Mouse (Mus musculus): ENCODE results near the gene Bspry. TPM values are rescaled to one million over a fixed set of nuclear protein-coding genes. Genes with fewer than 3 reads are reported as not detected.

Bspry gene
- total RNA-seq, 2 experiments from 2014 or later, result 0.25 to 0.72 TPM

Other genes starting within 250 kb of the Bspry start
- gene Zfp37, start 249.0 kb upstream of the Bspry start, total RNA-seq (2021), result 10 to 100 TPM; 23.0 to 25.6 TPM
- 1 to 10 TPM; 9.2 to 9.7 TPM for gene Slc31a2, start 217.5 kb upstream of the Bspry start, total RNA-seq (2021)
- 10 to 100 TPM; 38.2 to 38.4 TPM for gene Fkbp15, start 119.5 kb upstream of the Bspry start, total RNA-seq (2021)
- gene Slc31a1, start 119.3 kb upstream of the Bspry start, total RNA-seq (2021), result 10 to 100 TPM; 10.5 to 11.2 TPM
- 10 to 100 TPM; 48.0 to 48.8 TPM for gene Cdc26, start 71.4 kb upstream of the Bspry start, total RNA-seq (2021)
- gene Prpf4, start 71.3 kb upstream of the Bspry start, total RNA-seq (2021), result 10 to 100 TPM; 12.8 to 13.5 TPM
- gene Rnf183, start 44.8 kb upstream of the Bspry start, total RNA-seq (2021), result not detected
- gene Wdr31, start 9.2 kb upstream of the Bspry start, total RNA-seq (2021), result 1 to 10 TPM; 6.1 to 8.5 TPM
- gene Hdhd3, start 23.4 kb downstream of the Bspry start, total RNA-seq (2021), result 10 to 100 TPM in 1 of 2 experiments, 1 to 10 TPM in 1; 9.3 to 11.1 TPM
- 10 to 100 TPM; 31.5 to 33.7 TPM for gene Alad, start 39.9 kb downstream of the Bspry start, total RNA-seq (2021)
- gene Pole3, start 45.0 kb downstream of the Bspry start, total RNA-seq (2021), result 10 to 100 TPM; 26.4 to 26.9 TPM
- gene 4933430I17Rik, start 45.3 kb downstream of the Bspry start, total RNA-seq (2021), result under 1 TPM; 0.52 to 0.53 TPM
- gene Rgs3, start 79.8 kb downstream of the Bspry start, total RNA-seq (2021), result 10 to 100 TPM; 20.6 to 22.2 TPM